ENCODE assay signal across 12 mouse cellular contexts in the genomic region with DNA sequence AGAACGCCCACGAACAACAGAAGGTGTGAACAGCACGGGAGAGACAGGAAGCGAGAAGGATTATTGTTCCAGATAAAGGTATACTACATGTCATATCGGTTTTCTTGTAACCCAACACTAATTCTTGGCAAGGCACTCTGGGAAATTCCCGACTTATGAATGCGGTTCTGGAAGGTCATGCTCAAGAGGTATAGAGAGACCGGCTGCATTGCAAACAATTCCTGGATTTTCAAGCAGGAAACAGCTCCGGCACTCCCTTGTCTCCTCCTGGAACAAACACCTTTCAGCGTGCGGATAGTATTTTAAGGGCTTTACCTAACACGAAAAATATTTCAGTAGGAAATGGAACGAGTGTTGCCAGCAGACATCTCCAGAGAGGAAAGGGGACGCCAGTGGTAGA.
DNase-seq lines count a peak whose midpoint lies in the region; ATAC-seq and TF ChIP-seq lines count a peak whose summit lies in the region.
"Had no signal": no experiment of that assay in that cellular context is flagged by ENCODE, and none has a peak within 500 bp of the region (broad histone marks: within the 10 kb centered on the region; RNA-seq: fewer than 3 reads in every experiment).

No protein-coding gene starts in this region.

- no peaks in the 10 kb centered on the region for H3K36me3 ChIP-seq in kidney, adult 2 months (ENCODE audit: control insufficient read depth, insufficient read depth, low read length)
- no peaks in the 10 kb centered on the region for H3K36me3 ChIP-seq in heart, embryonic 14.5 days (ENCODE audit: control insufficient read depth, insufficient read depth, low read length)
- H3K36me3 ChIP-seq in stomach, postnatal 0 days (ENCODE audit: control insufficient read depth, insufficient read depth, low read length) = no peaks in the 10 kb centered on the region

- peaks cover 2% of the 10 kb centered on the region; the same call in 1 of the 2 replicates for H3K4me1 ChIP-seq in kidney, adult 2 months (ENCODE audit: control insufficient read depth, insufficient read depth, low read length)
- peaks cover 15 to 24% of the 10 kb centered on the region in 2 experiments for H3K4me1 ChIP-seq in heart, embryonic 14.5 days (ENCODE audit: control insufficient read depth in 2 of 2, insufficient read depth in 2 of 2, low read length in 2 of 2)
- no peaks in the 10 kb centered on the region for H3K4me1 ChIP-seq in stomach, postnatal 0 days (replicated peaks; ENCODE audit: control insufficient read depth, insufficient read depth)

- H3K27ac ChIP-seq in kidney, adult 2 months (ENCODE audit: insufficient read depth, low read depth, low read length) = no peak overlapping the region
- peak overlapping the region; percentile 57 to 64; a peak in 3 of 4 replicates for H3K27ac ChIP-seq in heart, embryonic 14.5 days (replicated peaks in 1 of 2; ENCODE audit: control insufficient read depth in 1 of 2, insufficient read depth in 1 of 2, low read depth in 2 of 2, low read length in 2 of 2)
- H3K27ac ChIP-seq in stomach, postnatal 0 days (replicated peaks) = no peak overlapping the region
- H3K27ac ChIP-seq in layer of hippocampus, adult 2 months = no peak overlapping the region

- no peak for TF ChIP-seq EP300 in stomach, postnatal 0 days (optimal IDR thresholded peaks at IDR 0.05)

- no peak for TF ChIP-seq POLR2A in kidney, adult 2 months (IDR thresholded peaks at IDR 0.05; ENCODE audit: low read depth, low read length)

- H3K9me3 ChIP-seq in heart, embryonic 14.5 days (ENCODE audit: control insufficient read depth, low read length) = peaks cover 6% of the 10 kb centered on the region
- no peaks in the 10 kb centered on the region for H3K9me3 ChIP-seq in stomach, postnatal 0 days (ENCODE audit: control insufficient read depth, low read length)

- H3K9ac ChIP-seq in heart, embryonic 14.5 days (ENCODE audit: low read length) = no peak overlapping the region
- H3K9ac ChIP-seq in stomach, postnatal 0 days (ENCODE audit: low read length) = no peak overlapping the region
- H3K9ac ChIP-seq: liver, postnatal 0 days had no signal

- peak; percentile 69 for DNase-seq in kidney, adult 2 months
- DNase-seq in kidney, adult 18-20 months = no peak
- DNase-seq in kidney, postnatal 36 days = peak; percentile 21 to 36
- no peak for DNase-seq in stomach, postnatal 0 days (ENCODE audit: low spot score)
- DNase-seq in layer of hippocampus, adult 2 months (ENCODE audit: low spot score in 2 of 2) = no peak
- DNase-seq in right cerebral cortex, postnatal 4 days = no peak
- DNase-seq: embryo, embryonic 11 days; gastrocnemius, postnatal 36 days; liver, postnatal 0 days; midbrain, embryonic 14.5 days had no signal

- no peak overlapping the region for H3K4me3 ChIP-seq in kidney, adult 2 months (ENCODE audit: insufficient read depth, low read depth, low read length)
- peak overlapping the region in 1 of 2 experiments; percentile 14; a peak in 2 of 4 replicates for H3K4me3 ChIP-seq in heart, embryonic 14.5 days (ENCODE audit: control insufficient read depth in 1 of 2, insufficient read depth in 1 of 2, low read depth in 1 of 2, low read length in 2 of 2)
- H3K4me3 ChIP-seq in stomach, postnatal 0 days (ENCODE audit: low read depth, low read length) = no peak overlapping the region
- no peak overlapping the region for H3K4me3 ChIP-seq in layer of hippocampus, adult 2 months

- 43% methylated on average over 14 of the region's 14 CpGs for WGBS in kidney, adult 2 months
- 7% methylated on average over 14 of the region's 14 CpGs for WGBS in heart, embryonic 14.5 days
- WGBS in stomach, postnatal 0 days = 55% methylated on average over 14 of the region's 14 CpGs

- no peak for TF ChIP-seq CTCF in kidney, adult 2 months (conservative IDR thresholded peaks at IDR 0.05; ENCODE audit: insufficient read depth, insufficient read length, low read depth, low read length)
- TF ChIP-seq CTCF in stomach, postnatal 0 days (IDR thresholded peaks at IDR 0.05; ENCODE audit: low read depth) = no peak
- no peak for TF ChIP-seq CTCF in layer of hippocampus, adult 2 months (conservative IDR thresholded peaks at IDR 0.05)

- peak; percentile 59; the same call in 1 of the 2 replicates for ATAC-seq in heart, embryonic 14.5 days (ENCODE audit: insufficient number of reproducible peaks, insufficient read depth, low FRiP score, low read depth)
- 0 out of 2 replicates have a peak, but pooled peaks have one; percentile 38 for ATAC-seq in stomach, postnatal 0 days (ENCODE audit: low FRiP score, low TSS enrichment)
- no peak for ATAC-seq in erythroid progenitor cell, adult 5-6 weeks (replicated peaks; ENCODE audit: low FRiP score, poor library complexity, severe bottlenecking)
- ATAC-seq: liver, postnatal 0 days had no signal

- H3K4me2 ChIP-seq in heart, embryonic 14.5 days (ENCODE audit: low read length) = peak overlapping the region; percentile 58
- no peak overlapping the region for H3K4me2 ChIP-seq in stomach, postnatal 0 days (replicated peaks; ENCODE audit: low read depth)

- no peaks in the 10 kb centered on the region for H3K27me3 ChIP-seq in kidney, adult 2 months (replicated peaks; ENCODE audit: control insufficient read depth, insufficient read depth, low read length)
- no peaks in the 10 kb centered on the region for H3K27me3 ChIP-seq in heart, embryonic 14.5 days (ENCODE audit: control insufficient read depth, insufficient read depth, low read length)
- H3K27me3 ChIP-seq in stomach, postnatal 0 days (ENCODE audit: control insufficient read depth, insufficient read depth, low read length) = no peaks in the 10 kb centered on the region

Comparison
In these comparisons a context has a peak if more than half of its experiments do, and no peak if none do; other contexts are left out.
1. DNase-seq: peak in kidney, adult 2 months (single experiment) and kidney, postnatal 36 days (2 of 2); none in kidney, adult 18-20 months (single experiment), stomach, postnatal 0 days (single experiment), layer of hippocampus, adult 2 months (0 of 2) and right cerebral cortex, postnatal 4 days (single experiment).
2. H3K27ac ChIP-seq: peak in heart, embryonic 14.5 days (2 of 2); none in kidney, adult 2 months (single experiment), stomach, postnatal 0 days (single experiment) and layer of hippocampus, adult 2 months (single experiment).